Mouse (Mus musculus): ENCODE data around the gene Olfr1286. TPM values are rescaled to one million over a fixed set of nuclear protein-coding genes. Genes with fewer than 3 reads are reported as not detected.

Gene Olfr1286
- not detected in 2 replicates for polyA plus RNA-seq (2012; rRNA removed)

DNA sequence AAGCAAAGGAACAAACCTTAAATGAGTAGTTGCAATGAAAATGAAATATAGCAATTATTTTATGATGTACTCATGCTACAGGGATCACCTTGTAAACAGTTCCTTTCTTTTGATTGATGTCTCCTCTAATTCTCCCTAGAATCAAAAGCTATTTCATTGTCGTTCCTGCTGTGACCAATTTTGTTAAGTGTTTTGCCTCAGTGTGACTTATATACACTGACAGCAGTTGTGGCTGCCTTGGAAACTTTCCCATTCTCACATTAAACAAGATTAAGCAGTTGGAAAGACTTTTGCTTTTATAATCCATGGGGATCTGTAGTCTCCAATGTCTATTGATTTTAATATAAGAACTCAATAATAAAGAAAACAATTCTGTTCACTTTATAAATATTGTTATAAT lies at the start of gene Olfr1286:
Gene Olfr1286, minus strand, starts transcription at position 185 of the 400 bp plus-strand sequence.
- DNase-seq (ENCODE audit: extremely low spot score in 1 of 2, low spot score in 1 of 2), result no peak

DNA sequence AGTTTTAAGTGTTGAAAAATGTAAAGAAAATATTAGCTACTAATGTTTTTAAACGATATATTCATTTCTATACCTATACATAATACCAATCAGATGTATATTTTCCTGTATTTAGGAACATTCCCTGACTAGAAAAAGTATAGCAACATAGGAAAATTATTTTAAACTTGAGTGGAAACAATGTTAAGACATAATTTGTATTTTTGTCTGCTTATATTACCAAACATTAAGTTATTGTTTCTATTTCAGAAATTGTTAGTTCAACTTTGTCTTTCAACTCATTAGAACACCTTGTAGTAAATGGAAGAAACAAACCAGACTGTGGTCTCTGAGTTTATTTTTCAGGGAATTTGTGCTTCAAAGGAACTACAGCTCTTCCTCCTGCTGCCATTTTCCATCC lies 25.9 kb upstream of the Olfr1286 start, which contains the start of gene Olfr1287:
Gene Olfr1287, plus strand, starts transcription at position 301 of the 400 bp plus-strand sequence.
- no peak for DNase-seq (ENCODE audit: extremely low spot score in 1 of 2, low spot score in 1 of 2)

DNA sequence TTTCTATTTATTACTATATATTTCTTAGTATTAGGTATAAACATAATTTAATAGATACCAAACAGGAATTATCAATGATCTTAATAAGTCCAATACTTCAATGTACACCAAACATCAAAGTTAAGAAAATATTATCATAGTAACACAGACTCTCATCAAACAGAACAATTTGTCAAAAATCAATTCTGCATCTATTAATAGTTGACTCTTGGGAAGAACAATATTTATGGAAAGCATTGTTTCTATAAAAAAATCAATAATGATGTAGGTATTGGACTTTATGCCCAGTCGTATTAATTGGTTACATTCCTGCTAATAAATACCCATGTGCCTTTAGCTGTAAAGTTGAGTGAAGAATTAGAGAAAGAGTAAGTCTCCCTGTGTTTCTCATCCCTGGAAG lies 47.7 kb downstream of the Olfr1286 start, which contains the start of gene Olfr1284:
Gene Olfr1284, plus strand, starts transcription at position 301 of the 400 bp plus-strand sequence.
- no peak for DNase-seq (ENCODE audit: extremely low spot score in 1 of 2, low spot score in 1 of 2)

Other genes starting within 250 kb of the Olfr1286 start
- gene 4930430A15Rik, start 193.5 kb downstream of the Olfr1286 start, polyA plus RNA-seq (2012; rRNA removed), result not detected in 2 replicates
- gene Olfr1275, start 187.8 kb downstream of the Olfr1286 start, polyA plus RNA-seq (2012; rRNA removed), result not detected in 2 replicates
- gene Olfr1276, start 168.6 kb downstream of the Olfr1286 start, polyA plus RNA-seq (2012; rRNA removed), result not detected in 2 replicates
- not detected in 2 replicates for gene Olfr1277, start 149.0 kb downstream of the Olfr1286 start, polyA plus RNA-seq (2012; rRNA removed)
- not detected in 2 replicates for gene Olfr1278, start 133.0 kb downstream of the Olfr1286 start, polyA plus RNA-seq (2012; rRNA removed)
- gene Olfr1279, start 122.5 kb downstream of the Olfr1286 start, polyA plus RNA-seq (2012; rRNA removed), result not detected in 2 replicates
- not detected in 2 replicates for gene Olfr1280, start 109.1 kb downstream of the Olfr1286 start, polyA plus RNA-seq (2012; rRNA removed)
- gene Olfr1281, start 96.6 kb downstream of the Olfr1286 start, polyA plus RNA-seq (2012; rRNA removed), result not detected in 2 replicates
- gene Olfr1282, start 87.0 kb downstream of the Olfr1286 start, polyA plus RNA-seq (2012; rRNA removed), result not detected in 2 replicates
- not detected in 2 replicates for gene Olfr1283, start 56.3 kb downstream of the Olfr1286 start, polyA plus RNA-seq (2012; rRNA removed)
- not detected in 2 replicates for gene Olfr1284, start 47.6 kb downstream of the Olfr1286 start, polyA plus RNA-seq (2012; rRNA removed)
- gene Olfr1287, start 26.0 kb upstream of the Olfr1286 start, polyA plus RNA-seq (2012; rRNA removed), result not detected in 2 replicates
- gene Olfr1288, start 51.0 kb upstream of the Olfr1286 start, polyA plus RNA-seq (2012; rRNA removed), result not detected in 2 replicates
- not detected in 2 replicates for gene Olfr1289, start 57.7 kb upstream of the Olfr1286 start, polyA plus RNA-seq (2012; rRNA removed)
- gene Olfr1290, start 70.7 kb upstream of the Olfr1286 start, polyA plus RNA-seq (2012; rRNA removed), result 0.15 TPM in 1 of 2 replicates, not detected in the other
- not detected in 2 replicates for gene Olfr1291-ps1, start 74.1 kb upstream of the Olfr1286 start, polyA plus RNA-seq (2012; rRNA removed)
- gene Olfr1293-ps, start 102.1 kb upstream of the Olfr1286 start, polyA plus RNA-seq (2012; rRNA removed), result not detected in 2 replicates
- gene Olfr1294, start 117.2 kb upstream of the Olfr1286 start, polyA plus RNA-seq (2012; rRNA removed), result 0.04 TPM in 1 of 2 replicates, not detected in the other
- gene Olfr1295, start 146.6 kb upstream of the Olfr1286 start, polyA plus RNA-seq (2012; rRNA removed), result 0.17 TPM in 1 of 2 replicates, not detected in the other
- gene Olfr1297, start 203.4 kb upstream of the Olfr1286 start, polyA plus RNA-seq (2012; rRNA removed), result 0.04 TPM in 1 of 2 replicates, not detected in the other
- not detected in 2 replicates for gene Olfr1298, start 226.1 kb upstream of the Olfr1286 start, polyA plus RNA-seq (2012; rRNA removed)
- gene Olfr1299, start 238.3 kb upstream of the Olfr1286 start, polyA plus RNA-seq (2012; rRNA removed), result not detected in 2 replicates

Measured in frontal cortex, adult 2 months (tissue).